Mouse (Mus musculus): ENCODE results near the gene 2010300C02Rik. TPM values are rescaled to one million over a fixed set of nuclear protein-coding genes. Genes with fewer than 3 reads are reported as not detected.

2010300C02Rik gene
- 1.6 and 1.7 TPM in 2 replicates for polyA plus RNA-seq (2015; fragmentation: Nextera tagmentation; extraction: Ambion mirVana)

GRCm38 (mm10) chr1:37719761-37720640, at the start of gene 2010300C02Rik:
TSS of gene 2010300C02Rik (minus strand) at chr1:37720085.
- Histone ChIP-seq H3K4me2 (peak within 1 kb of the TSS; percentile 91), H3K4me3 (peak within 1 kb of the TSS; percentile 64), H3K9me3 (no peaks in the 10 kb centered on the region), H3K36me3 (no peaks in the 10 kb centered on the region), H3K4me1 (replicated peaks) (peaks cover 10% of the 10 kb centered on the region), H3K9ac (peak within 1 kb of the TSS; percentile 72), H3K27ac (no peak within 1 kb of the TSS), H3K27me3 (peaks cover 40% of the 10 kb centered on the region)
- ATAC-seq (ENCODE audit: low FRiP score), result peak; percentile 93
- WGBS, result under 1% methylated on average over 47 of the region's 69 CpGs

GRCm38 (mm10) chr1:37759407-37759806, 39.5 kb upstream of the 2010300C02Rik start:
- ATAC-seq (ENCODE audit: low FRiP score), result no peak
- Histone ChIP-seq H3K27ac (no peak overlapping the region), H3K27me3 (no peaks in the 10 kb centered on the region), H3K4me1 (replicated peaks) (no peaks in the 10 kb centered on the region), H3K9me3 (no peaks in the 10 kb centered on the region), H3K36me3 (no peaks in the 10 kb centered on the region), H3K9ac (no peak overlapping the region), H3K4me2 (no peak overlapping the region), H3K4me3 (no peak overlapping the region)

GRCm38 (mm10) chr1:37744650-37745259, 24.9 kb upstream of the 2010300C02Rik start:
- H3K4me2 ChIP-seq, result no peak overlapping the region
- no peak for ATAC-seq (ENCODE audit: low FRiP score)
- peaks cover 3% of the 10 kb centered on the region; the same call in 1 of the 2 replicates for H3K9me3 ChIP-seq
- no peak overlapping the region for H3K9ac ChIP-seq
- H3K4me1 ChIP-seq (replicated peaks), result peaks cover 13% of the 10 kb centered on the region; the same call in 1 of the 2 replicates
- 86% methylated on average over 9 of the region's 9 CpGs for WGBS
- H3K36me3 ChIP-seq, result no peaks in the 10 kb centered on the region
- no peak overlapping the region for H3K4me3 ChIP-seq
- no peak overlapping the region for H3K27ac ChIP-seq
- no peaks in the 10 kb centered on the region for H3K27me3 ChIP-seq

GRCm38 (mm10) chr1:37742602-37743270, 22.9 kb upstream of the 2010300C02Rik start:
- Histone ChIP-seq H3K4me1 (replicated peaks) (peaks cover 13% of the 10 kb centered on the region; the same call in 1 of the 2 replicates), H3K36me3 (no peaks in the 10 kb centered on the region), H3K9ac (peak overlapping the region; percentile 56), H3K27me3 (no peaks in the 10 kb centered on the region), H3K4me3 (0 out of 2 replicates have a peak overlapping the region, but pooled peaks have one; percentile 12), H3K4me2 (peak overlapping the region; percentile 36), H3K9me3 (peaks cover 3% of the 10 kb centered on the region; the same call in 1 of the 2 replicates), H3K27ac (peak overlapping the region; percentile 83)
- WGBS, result 31% methylated on average over 14 of the region's 14 CpGs
- ATAC-seq (ENCODE audit: low FRiP score), result peak; percentile 59; the same call in 1 of the 2 replicates

GRCm38 (mm10) chr1:37742126-37742525, 22.2 kb upstream of the 2010300C02Rik start:
- Histone ChIP-seq H3K4me3 (no peak overlapping the region), H3K36me3 (no peaks in the 10 kb centered on the region), H3K27ac (peak overlapping the region; percentile 83; the same call in 1 of the 2 replicates), H3K9ac (no peak overlapping the region), H3K9me3 (peaks cover 3% of the 10 kb centered on the region; the same call in 1 of the 2 replicates), H3K4me2 (no peak overlapping the region), H3K27me3 (no peaks in the 10 kb centered on the region), H3K4me1 (replicated peaks) (peaks cover 13% of the 10 kb centered on the region; the same call in 1 of the 2 replicates)
- ATAC-seq (ENCODE audit: low FRiP score), result 0 out of 2 replicates have a peak, but pooled peaks have one; percentile 28
- 65% methylated on average over 11 of the region's 11 CpGs for WGBS

- WGBS, result 85% methylated on average over 8 of the region's 8 CpGs
- H3K9me3 ChIP-seq, result no peaks in the 10 kb centered on the region
- ATAC-seq (ENCODE audit: low FRiP score), result no peak
- H3K4me1 ChIP-seq (replicated peaks), result peaks cover 13% of the 10 kb centered on the region; the same call in 1 of the 2 replicates
- no peaks in the 10 kb centered on the region for H3K27me3 ChIP-seq
- H3K4me3 ChIP-seq, result no peak overlapping the region
- no peak overlapping the region for H3K27ac ChIP-seq
- no peak overlapping the region for H3K9ac ChIP-seq
- no peak overlapping the region for H3K4me2 ChIP-seq
- no peaks in the 10 kb centered on the region for H3K36me3 ChIP-seq
These were observed 20.4 kb upstream of the 2010300C02Rik start for GRCm38 (mm10) chr1:37740161-37740802.

GRCm38 (mm10) chr1:37738895-37739294, 19.0 kb upstream of the 2010300C02Rik start:
- no peaks in the 10 kb centered on the region for H3K9me3 ChIP-seq
- no peaks in the 10 kb centered on the region for H3K36me3 ChIP-seq
- H3K4me3 ChIP-seq, result no peak overlapping the region
- 66% methylated on average over 2 of the region's 2 CpGs for WGBS
- H3K4me1 ChIP-seq (replicated peaks), result peaks cover 13% of the 10 kb centered on the region; the same call in 1 of the 2 replicates
- H3K9ac ChIP-seq, result no peak overlapping the region
- H3K4me2 ChIP-seq, result no peak overlapping the region
- H3K27ac ChIP-seq, result no peak overlapping the region
- H3K27me3 ChIP-seq, result 0 out of 2 replicates have a peak, but pooled peaks cover 3% of the 10 kb centered on the region
- no peak for ATAC-seq (ENCODE audit: low FRiP score)

- H3K4me2 ChIP-seq, result no peak overlapping the region
- no peaks in the 10 kb centered on the region for H3K36me3 ChIP-seq
- H3K4me1 ChIP-seq (replicated peaks), result no peaks in the 10 kb centered on the region
- no peak overlapping the region for H3K9ac ChIP-seq
- no peak overlapping the region for H3K4me3 ChIP-seq
- ATAC-seq (ENCODE audit: low FRiP score), result no peak
- H3K27ac ChIP-seq, result no peak overlapping the region
- 0 out of 2 replicates have a peak, but pooled peaks cover 3% of the 10 kb centered on the region for H3K27me3 ChIP-seq
- WGBS, result 81% methylated on average over 4 of the region's 4 CpGs
- H3K9me3 ChIP-seq, result no peaks in the 10 kb centered on the region
These were observed 17.2 kb upstream of the 2010300C02Rik start for GRCm38 (mm10) chr1:37737045-37737444.

GRCm38 (mm10) chr1:37735932-37736331, 16.0 kb upstream of the 2010300C02Rik start:
- WGBS, result 95% methylated on average over 5 of the region's 5 CpGs
- H3K27me3 ChIP-seq, result 0 out of 2 replicates have a peak, but pooled peaks cover 3% of the 10 kb centered on the region
- H3K4me3 ChIP-seq, result no peak overlapping the region
- no peak overlapping the region for H3K9ac ChIP-seq
- H3K36me3 ChIP-seq, result no peaks in the 10 kb centered on the region
- ATAC-seq (ENCODE audit: low FRiP score), result no peak
- no peaks in the 10 kb centered on the region for H3K9me3 ChIP-seq
- H3K4me1 ChIP-seq (replicated peaks), result no peaks in the 10 kb centered on the region
- H3K4me2 ChIP-seq, result no peak overlapping the region
- no peak overlapping the region for H3K27ac ChIP-seq

GRCm38 (mm10) chr1:37734841-37735240, 15.0 kb upstream of the 2010300C02Rik start:
- no peaks in the 10 kb centered on the region for H3K4me1 ChIP-seq (replicated peaks)
- WGBS, result 75% methylated on average over 7 of the region's 7 CpGs
- no peak for ATAC-seq (ENCODE audit: low FRiP score)
- no peak overlapping the region for H3K4me2 ChIP-seq
- H3K9ac ChIP-seq, result no peak overlapping the region
- no peak overlapping the region for H3K27ac ChIP-seq
- no peak overlapping the region for H3K4me3 ChIP-seq
- no peaks in the 10 kb centered on the region for H3K36me3 ChIP-seq
- H3K9me3 ChIP-seq, result no peaks in the 10 kb centered on the region
- 0 out of 2 replicates have a peak, but pooled peaks cover 3% of the 10 kb centered on the region for H3K27me3 ChIP-seq

GRCm38 (mm10) chr1:37729353-37729752, 9.5 kb upstream of the 2010300C02Rik start:
- no peak overlapping the region for H3K4me3 ChIP-seq
- no peak overlapping the region for H3K27ac ChIP-seq
- WGBS, result 95% methylated on average over 8 of the region's 8 CpGs
- H3K27me3 ChIP-seq, result 0 out of 2 replicates have a peak, but pooled peaks cover 3% of the 10 kb centered on the region
- no peaks in the 10 kb centered on the region for H3K36me3 ChIP-seq
- no peak overlapping the region for H3K4me2 ChIP-seq
- no peaks in the 10 kb centered on the region for H3K9me3 ChIP-seq
- no peaks in the 10 kb centered on the region for H3K4me1 ChIP-seq (replicated peaks)
- no peak overlapping the region for H3K9ac ChIP-seq
- no peak for ATAC-seq (ENCODE audit: low FRiP score)

Measured in hindbrain, embryonic 13.5 days (tissue).